Mouse (Mus musculus) frontal cortex, adult (tissue): ENCODE data around the gene Satl1.
"Not testable (repeated sequence)": the region's sequence is repeated elsewhere in the genome, so short reads cannot be mapped to it uniquely, and the experiment has no call there.

Experiments used
- ATAC-seq: cut with Nextera tagmentation; 2 replicates; pipeline ENCODE4 v1.9.2; 2017; ENCODE audit warnings: mild to moderate bottlenecking, moderate library complexity, mixed read lengths; ENCODE audit not compliant: low TSS enrichment

Satl1 gene

GRCm38 (mm10) chrX:112406679-112407078 is at the start of gene Satl1:
Gene Satl1, minus strand, starts transcription at chrX:112406779.
- no peak for ATAC-seq

GRCm38 (mm10) chrX:112438064-112438463 is 31.5 kb upstream of the Satl1 start:
- ATAC-seq = no peak

GRCm38 (mm10) chrX:112437580-112437979 is 31.0 kb upstream of the Satl1 start:
- ATAC-seq = no peak

- not testable (repeated sequence) for ATAC-seq
These were observed 16.4 kb upstream of the Satl1 start for GRCm38 (mm10) chrX:112422998-112423397.

GRCm38 (mm10) chrX:112412309-112412708 is 5.7 kb upstream of the Satl1 start:
- ATAC-seq = no peak

GRCm38 (mm10) chrX:112370577-112371410 is 35.8 kb downstream of the Satl1 start:
- peak; percentile 88 for ATAC-seq

GRCm38 (mm10) chrX:112368426-112368825 is 38.2 kb downstream of the Satl1 start:
- ATAC-seq = no peak

- ATAC-seq = 0 out of 2 replicates have a peak, but pooled peaks have one; percentile 55
These were observed 58.2 kb downstream of the Satl1 start for GRCm38 (mm10) chrX:112348395-112348791.

GRCm38 (mm10) chrX:112347467-112348394 is 58.8 kb downstream of the Satl1 start:
- no peak for ATAC-seq

GRCm38 (mm10) chrX:112339486-112339885 is 67.1 kb downstream of the Satl1 start:
- no peak for ATAC-seq
